Mouse (Mus musculus): ENCODE measurements at regions not wholly inside any gene's neighbourhood (a gene's known extent, or its start where the extent isn't known, plus 50 kb on each side); places are given as distances from the start of the nearest gene placed in this dataset.

DNA sequence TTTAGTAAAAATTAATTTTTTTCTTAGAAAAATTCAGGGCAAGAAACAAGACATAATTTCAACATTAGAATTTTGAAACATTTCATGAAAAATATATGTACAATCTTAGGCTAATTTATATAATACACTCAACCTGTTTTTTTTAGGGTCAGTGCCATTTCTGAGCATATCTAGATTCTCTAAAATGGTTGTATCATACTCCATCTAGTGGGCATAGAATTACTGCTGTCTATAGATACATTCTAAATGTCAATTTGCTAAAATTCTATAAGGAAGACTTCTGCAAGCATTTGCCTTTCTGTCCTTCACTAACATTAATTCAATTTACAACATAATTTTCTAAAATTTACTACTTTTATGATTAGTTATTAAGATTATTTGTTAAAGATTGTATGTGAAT lies 507.7 kb downstream of the Zbbx start:
- no peak for DNase-seq (ENCODE audit: low read depth, low spot score)

DNA sequence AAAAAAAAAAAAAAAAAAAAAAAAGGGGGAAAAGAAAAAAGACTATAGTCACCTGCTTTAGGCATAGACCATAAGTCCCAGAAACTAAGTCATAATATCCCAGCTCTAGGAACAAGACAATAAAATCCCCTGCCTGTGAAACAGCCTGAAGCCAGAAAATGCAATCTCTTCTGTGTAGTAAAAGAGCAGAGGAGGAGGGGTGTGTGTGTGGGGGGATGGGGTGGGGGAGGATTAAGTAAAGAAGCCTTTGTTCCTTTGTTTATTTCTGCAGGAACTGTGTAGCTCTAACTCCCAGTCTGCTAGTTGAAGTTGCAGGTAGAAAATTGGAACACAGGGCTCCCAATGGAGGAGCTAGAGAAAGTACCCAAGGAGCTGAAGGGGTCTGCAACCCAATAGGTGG lies 532.2 kb downstream of the Zbbx start:
- no peak for DNase-seq (ENCODE audit: low read depth, low spot score)

- DNase-seq (ENCODE audit: low read depth, low spot score) = no peak
- 25% methylated on average over 1 of the region's 1 CpGs for WGBS
Measured at GRCm38 (mm10) chr3:74601328-74602007, 563.4 kb downstream of the Zbbx start.

DNA sequence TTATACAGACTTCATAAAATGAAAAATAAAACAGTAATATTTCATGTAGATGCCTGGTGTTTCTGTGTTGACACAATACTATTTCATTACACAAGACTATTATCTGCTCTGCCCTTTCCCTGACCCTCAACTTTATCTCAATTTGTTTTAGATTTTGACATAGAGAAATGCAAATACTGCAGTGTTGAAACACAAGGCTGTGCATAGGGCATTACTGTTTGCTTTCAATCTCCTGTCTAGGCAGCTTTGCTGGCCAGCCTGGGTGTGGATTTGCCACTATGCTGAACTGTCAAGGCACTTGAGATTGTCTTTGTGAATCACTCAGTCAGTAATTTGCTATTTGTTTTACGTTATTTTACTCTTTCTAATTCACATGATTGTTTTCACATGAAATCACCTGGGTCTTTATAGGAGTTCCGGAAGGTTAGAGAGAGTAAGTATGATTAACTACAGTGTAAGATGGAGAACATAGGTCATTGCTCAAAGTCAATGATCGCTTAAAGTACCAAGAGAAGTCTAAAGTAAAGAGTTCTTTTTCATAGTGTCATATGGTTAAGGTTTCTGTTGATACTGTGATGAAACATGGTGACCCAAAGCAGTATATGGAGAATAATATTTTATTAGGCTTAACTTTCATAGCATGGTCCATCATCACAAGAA lies 576.0 kb downstream of the Zbbx start:
- no peak for DNase-seq (ENCODE audit: low read depth, low spot score)
- WGBS = 23% methylated on average over 3 of the region's 3 CpGs

GRCm38 (mm10) chr3:74565176-74565575 lies 599.7 kb downstream of the Zbbx start:
- no peak for DNase-seq (ENCODE audit: low read depth, low spot score)

- DNase-seq (ENCODE audit: low read depth, low spot score) = no peak
- 42% methylated on average over 4 of the region's 4 CpGs for WGBS
Measured at GRCm38 (mm10) chr3:74534795-74535194, 630.0 kb downstream of the Zbbx start.

GRCm38 (mm10) chr3:74534006-74534698 lies 630.7 kb downstream of the Zbbx start:
- WGBS = 14% methylated on average over 2 of the region's 2 CpGs
- DNase-seq (ENCODE audit: low read depth, low spot score) = peak; percentile 42

DNA sequence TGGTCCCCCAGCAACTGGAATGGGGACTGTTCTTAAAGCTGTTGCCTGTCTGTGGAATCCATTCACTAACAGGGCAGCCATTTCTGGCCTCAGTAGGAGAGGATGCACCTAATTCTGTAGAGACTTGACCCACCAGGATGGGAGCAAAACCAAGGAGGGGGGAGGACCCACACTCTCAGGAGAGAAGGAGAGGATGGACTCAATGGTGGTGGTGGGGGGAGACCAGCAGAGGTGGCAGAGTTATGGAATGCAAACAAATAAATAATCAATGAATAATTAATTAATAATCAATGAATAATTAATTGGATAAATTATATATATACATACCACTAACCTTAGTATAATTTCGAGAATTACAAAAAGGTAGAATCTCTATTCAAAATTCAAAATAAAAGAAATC lies 681.1 kb downstream of the Zbbx start:
- 72% methylated on average over 1 of the region's 1 CpGs for WGBS

More for the DNA sequence above, 681.1 kb downstream of the Zbbx start:
- no peak for DNase-seq (ENCODE audit: low read depth, low spot score)

Data from large intestine, adult 2 months (tissue).